Mouse (Mus musculus) monocyte, adult 59 days (primary cell): ENCODE measurements around the gene Erg28. TPM values are rescaled to one million over a fixed set of nuclear protein-coding genes. Genes with fewer than 3 reads are reported as not detected.

Experiments used
- total RNA-seq, 2 experiments: library from RNA; stranded (reverse); gene quantifications; one replicate each; pipeline ENCODE4 v1.2.4; 2023

Erg28 gene
- 10 to 100 TPM; 16.2 to 18.0 TPM for total RNA-seq

GRCm38 (mm10) chr12:85824438-85825264 is at the start of gene Erg28, which contains the start of gene Ttll5:
TSS of gene Erg28 (minus strand) at chr12:85824550.
TSS of gene Ttll5 (plus strand) at chr12:85824659.

Other genes starting within 250 kb of the Erg28 start
- gene Jdp2, start 225.5 kb downstream of the Erg28 start, total RNA-seq = 10 to 100 TPM; 44.2 to 65.0 TPM
- gene Batf, start 137.9 kb downstream of the Erg28 start, total RNA-seq = 10 to 100 TPM; 28.0 to 31.9 TPM
- gene Flvcr2, start 78.0 kb downstream of the Erg28 start, total RNA-seq = not detected
- 10 to 100 TPM in 1 of 2 experiments, 1 to 10 TPM in 1; 8.4 to 14.6 TPM for gene Ttll5, start 109 bp upstream of the Erg28 start, total RNA-seq